Mouse (Mus musculus) macrophage (primary cell): Measurements from ENCODE around the gene Rexo1. TPM values are rescaled to one million over a fixed set of nuclear protein-coding genes. Genes with fewer than 3 reads are reported as not detected.
A peak's percentile ranks its signal among the peaks of the same experiment; 100 is the strongest.

ENCODE experiments used
- H3K27ac ChIP-seq: fragments of 350-480 bp; formaldehyde crosslinking; 2 replicates; pipeline ENCODE4 v1.9.0; 2021
- H3K36me3 ChIP-seq: fragments of 350-480 bp; formaldehyde crosslinking; 2 replicates; pipeline ENCODE4 v1.9.0; 2021; ENCODE audit errors: inconsistent target
- H3K4me3 ChIP-seq: fragments of 350-480 bp; formaldehyde crosslinking; 2 replicates; pipeline ENCODE4 v1.9.0; 2021; ENCODE audit errors: inconsistent target
- H3K79me2 ChIP-seq: fragments of 350-480 bp; formaldehyde crosslinking; 2 replicates; pipeline ENCODE4 v1.9.0; 2021; ENCODE audit errors: inconsistent target
- WGBS: methylation state at CpG from one replicate; pipeline ENCODE4 v1.1.7; 2026; ENCODE audit warnings: inconsistent platforms; ENCODE audit not compliant: missing documents; 5-methylcytosine and 5-hydroxymethylcytosine counted together
- polyA plus RNA-seq: library from polyadenylated mRNA; stranded (reverse); fragments of 250-400 nt; gene quantifications from 3 replicates; pipeline ENCODE4 v1.2.4, GENCODE M21; 2018; ENCODE audit warnings: inconsistent platforms

Rexo1 gene
- polyA plus RNA-seq, 1 experiment from 2014 or later: 18.5 TPM

DNA sequence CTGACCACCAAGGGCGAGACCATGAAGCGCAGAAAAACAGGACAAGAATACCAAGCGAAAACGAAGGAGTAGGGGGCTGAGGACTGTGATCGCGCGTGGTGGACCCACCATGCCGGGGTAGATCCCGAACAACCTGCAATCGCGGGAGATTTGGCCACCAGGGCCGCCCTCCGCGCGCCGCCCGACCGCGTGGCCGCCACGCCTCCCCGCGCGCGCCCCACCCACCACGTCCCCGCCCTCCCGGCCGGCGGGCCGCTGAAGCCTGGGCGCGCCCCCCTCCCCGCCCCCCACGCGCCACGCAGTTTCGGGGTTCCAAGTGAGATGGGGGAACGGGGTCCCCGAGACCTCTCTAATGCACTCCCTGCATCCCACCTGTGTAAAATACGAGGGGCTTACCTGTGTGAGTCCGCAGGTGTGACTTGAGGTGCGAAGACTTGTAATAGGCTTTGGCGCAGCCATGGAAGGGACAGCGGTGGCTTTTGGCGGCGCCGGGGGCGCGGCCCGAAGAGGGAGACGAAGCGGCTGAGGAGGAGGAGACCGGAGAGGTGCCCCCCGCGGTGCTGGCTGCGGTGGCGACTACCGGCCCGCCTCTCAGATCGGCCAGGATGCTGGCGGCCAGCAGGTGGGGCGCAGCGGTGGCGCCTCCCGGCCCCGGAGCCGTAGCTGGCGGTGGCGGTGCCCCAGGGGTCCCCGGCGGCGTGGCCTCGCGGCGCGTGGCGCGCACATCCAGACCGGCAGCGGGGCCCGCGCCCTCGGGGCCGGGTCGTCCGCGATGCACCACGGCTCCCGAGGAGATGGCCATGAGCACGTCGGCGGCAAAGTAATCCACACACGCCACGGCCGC is 15.2 kb upstream of the Rexo1 start:
- H3K27ac ChIP-seq: no peak overlapping the region
- WGBS: under 1% methylated on average over 79 of the region's 96 CpGs
- H3K4me3 ChIP-seq: peak overlapping the region; percentile 62
- peaks cover 47% of the 10 kb centered on the region for H3K79me2 ChIP-seq
- no peaks in the 10 kb centered on the region for H3K36me3 ChIP-seq

DNA sequence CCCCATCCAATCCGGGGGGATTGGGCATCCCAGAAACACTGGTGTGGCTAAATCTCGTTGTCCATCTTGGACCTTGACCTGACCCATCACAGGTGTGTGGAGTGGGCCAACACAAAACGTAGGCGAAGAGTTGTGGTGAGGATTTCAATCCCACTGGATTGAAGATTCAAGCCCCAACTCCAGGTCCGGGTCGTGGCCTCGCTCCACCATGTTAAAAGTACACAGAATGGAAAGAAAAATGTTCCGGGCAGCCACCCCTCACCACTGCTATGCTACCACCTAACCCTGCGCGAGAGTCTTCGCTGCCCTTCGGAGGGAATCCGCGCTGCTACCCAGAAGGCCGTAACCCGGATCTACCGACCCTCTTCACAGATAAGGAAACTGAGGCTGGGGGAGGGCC is 14.6 kb upstream of the Rexo1 start:
- WGBS: 16% methylated on average over 17 of the region's 17 CpGs
- H3K27ac ChIP-seq: no peak overlapping the region
- H3K79me2 ChIP-seq: peaks cover 54% of the 10 kb centered on the region
- H3K36me3 ChIP-seq: no peaks in the 10 kb centered on the region
- H3K4me3 ChIP-seq: peak overlapping the region; percentile 62

DNA sequence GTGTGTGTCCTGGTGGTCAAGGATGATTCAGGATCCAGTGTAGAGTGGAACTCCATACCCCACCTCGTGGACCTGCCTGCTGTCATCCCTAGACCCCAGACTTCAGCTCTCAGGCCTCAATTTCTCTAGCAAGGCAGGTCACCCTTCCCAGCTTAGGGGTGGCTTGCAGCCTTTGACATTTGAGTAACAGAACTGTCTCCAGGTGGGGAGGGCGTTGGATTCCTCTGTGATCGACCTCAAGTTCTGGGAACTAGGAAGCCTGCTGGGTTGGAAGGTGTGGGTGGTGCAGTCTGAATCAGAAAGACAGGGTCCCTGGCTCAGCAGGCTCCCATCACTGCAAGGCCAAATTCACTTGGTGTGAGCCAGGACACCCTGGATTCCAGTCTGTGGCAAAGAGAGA is 13.5 kb upstream of the Rexo1 start:
- Histone ChIP-seq H3K27ac (no peak overlapping the region), H3K36me3 (no peaks in the 10 kb centered on the region), H3K4me3 (no peak overlapping the region), H3K79me2 (peaks cover 64% of the 10 kb centered on the region)
- WGBS: 87% methylated on average over 3 of the region's 3 CpGs

GRCm38 (mm10) chr10:80573944-80574343 is 12.6 kb upstream of the Rexo1 start:
- no peaks in the 10 kb centered on the region for H3K36me3 ChIP-seq
- no peak overlapping the region for H3K27ac ChIP-seq
- H3K79me2 ChIP-seq: peaks cover 71% of the 10 kb centered on the region
- no peak overlapping the region for H3K4me3 ChIP-seq
- 97% methylated on average over 7 of the region's 9 CpGs for WGBS

DNA sequence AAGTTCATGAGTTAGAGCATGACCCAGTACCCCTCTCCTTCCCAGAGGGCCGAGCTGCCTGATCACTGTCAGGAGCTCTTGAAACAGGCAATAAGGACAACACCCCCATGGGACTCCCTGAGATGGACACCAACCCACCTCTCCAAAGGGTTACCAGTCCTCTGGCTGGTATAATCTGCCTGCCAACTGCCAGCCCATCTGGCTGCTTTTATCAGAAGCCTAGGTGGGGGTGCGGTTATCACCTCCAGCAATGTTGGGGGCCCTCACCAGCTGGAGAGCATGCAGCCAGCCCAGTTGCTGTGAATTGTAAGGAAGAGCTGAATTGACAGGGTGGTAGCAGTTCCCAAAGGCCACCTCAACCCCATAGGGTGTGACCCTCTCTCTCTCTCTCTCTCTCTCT is 11.1 kb upstream of the Rexo1 start:
- no peak overlapping the region for H3K27ac ChIP-seq
- WGBS: 92% methylated on average over 2 of the region's 2 CpGs
- peaks cover 82% of the 10 kb centered on the region for H3K79me2 ChIP-seq
- H3K4me3 ChIP-seq: no peak overlapping the region
- H3K36me3 ChIP-seq: no peaks in the 10 kb centered on the region

GRCm38 (mm10) chr10:80570871-80571836 is 9.8 kb upstream of the Rexo1 start:
- 17% methylated on average over 27 of the region's 30 CpGs for WGBS
- H3K36me3 ChIP-seq: no peaks in the 10 kb centered on the region
- H3K27ac ChIP-seq: peak overlapping the region; percentile 33
- H3K4me3 ChIP-seq: peak overlapping the region; percentile 36; the same call in 1 of the 2 replicates
- H3K79me2 ChIP-seq: peaks cover 80% of the 10 kb centered on the region

DNA sequence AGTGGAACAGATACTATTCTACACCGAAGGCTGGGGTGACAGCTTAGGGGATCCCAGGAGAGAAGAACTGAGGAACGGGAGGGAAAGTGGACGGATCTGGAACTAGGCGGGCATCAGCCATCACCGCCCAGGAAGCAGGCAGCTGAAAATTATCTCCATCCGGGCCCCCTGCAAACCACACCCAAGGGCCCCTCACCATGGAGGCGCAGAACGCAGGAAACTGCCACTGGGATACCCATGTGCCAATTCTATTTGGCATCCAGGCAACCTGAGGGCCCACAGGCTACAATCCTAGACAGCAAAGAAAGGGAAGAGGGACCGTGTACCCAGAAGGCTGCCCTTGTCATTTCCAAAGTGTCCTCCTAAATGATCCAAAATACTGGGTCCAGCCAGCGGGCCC is 9.1 kb upstream of the Rexo1 start:
- Histone ChIP-seq H3K36me3 (no peaks in the 10 kb centered on the region), H3K27ac (peak overlapping the region; percentile 33), H3K79me2 (peaks cover 73% of the 10 kb centered on the region), H3K4me3 (peak overlapping the region; percentile 36)
- 62% methylated on average over 9 of the region's 10 CpGs for WGBS

- H3K36me3 ChIP-seq: no peaks in the 10 kb centered on the region
- H3K79me2 ChIP-seq: peaks cover 66% of the 10 kb centered on the region
- 0 out of 2 replicates have a peak overlapping the region, but pooled peaks have one; percentile 33 for H3K27ac ChIP-seq
- peak overlapping the region; percentile 36 for H3K4me3 ChIP-seq
- 5% methylated on average over 10 of the region's 10 CpGs for WGBS
Observed at GRCm38 (mm10) chr10:80569664-80570066, 8.3 kb upstream of the Rexo1 start.

GRCm38 (mm10) chr10:80568876-80569275 is 7.5 kb upstream of the Rexo1 start:
- WGBS: 97% methylated on average over 23 of the region's 29 CpGs

GRCm38 (mm10) chr10:80566375-80567092 is 5.2 kb upstream of the Rexo1 start:
- H3K36me3 ChIP-seq: no peaks in the 10 kb centered on the region
- H3K79me2 ChIP-seq: peaks cover 34% of the 10 kb centered on the region
- 45% methylated on average over 17 of the region's 17 CpGs for WGBS
- no peak overlapping the region for H3K4me3 ChIP-seq
- no peak overlapping the region for H3K27ac ChIP-seq

More at GRCm38 (mm10) chr10:80568876-80569275, 7.5 kb upstream of the Rexo1 start:
- no peaks in the 10 kb centered on the region for H3K36me3 ChIP-seq
- no peak overlapping the region for H3K4me3 ChIP-seq
- peaks cover 58% of the 10 kb centered on the region for H3K79me2 ChIP-seq
- no peak overlapping the region for H3K27ac ChIP-seq

- no peaks in the 10 kb centered on the region for H3K36me3 ChIP-seq
Observed at GRCm38 (mm10) chr10:80560621-80561020, 739 bp downstream of the Rexo1 start.

DNA sequence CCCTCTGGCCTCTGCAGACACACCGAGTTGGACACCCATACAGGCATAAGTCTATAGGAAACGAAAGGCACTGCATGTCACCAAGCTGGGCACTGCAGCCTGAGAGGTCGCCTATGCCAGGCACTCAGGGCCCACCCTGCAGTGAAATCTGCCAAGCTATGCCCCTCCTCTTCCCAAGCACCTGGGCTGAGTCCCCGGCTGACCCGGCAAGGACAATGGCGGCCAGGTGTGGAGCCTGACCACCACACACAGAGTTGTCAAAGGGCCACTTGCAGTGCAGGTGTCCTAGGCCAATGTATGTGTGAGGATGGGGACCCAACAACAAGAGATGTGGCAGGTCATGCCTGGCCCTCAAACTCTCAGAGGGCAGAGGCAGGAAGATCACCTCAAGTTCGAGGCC is 1.9 kb downstream of the Rexo1 start:
- 90% methylated on average over 7 of the region's 7 CpGs for WGBS
- H3K4me3 ChIP-seq: no peak overlapping the region
- H3K27ac ChIP-seq: no peak overlapping the region
- no peaks in the 10 kb centered on the region for H3K36me3 ChIP-seq
- peaks cover 68% of the 10 kb centered on the region for H3K79me2 ChIP-seq

More at GRCm38 (mm10) chr10:80560621-80561020, 739 bp downstream of the Rexo1 start:
- peak overlapping the region; percentile 99 for H3K4me3 ChIP-seq
- peaks cover 56% of the 10 kb centered on the region for H3K79me2 ChIP-seq
- under 1% methylated on average over 13 of the region's 13 CpGs for WGBS
- peak overlapping the region; percentile 94 for H3K27ac ChIP-seq

DNA sequence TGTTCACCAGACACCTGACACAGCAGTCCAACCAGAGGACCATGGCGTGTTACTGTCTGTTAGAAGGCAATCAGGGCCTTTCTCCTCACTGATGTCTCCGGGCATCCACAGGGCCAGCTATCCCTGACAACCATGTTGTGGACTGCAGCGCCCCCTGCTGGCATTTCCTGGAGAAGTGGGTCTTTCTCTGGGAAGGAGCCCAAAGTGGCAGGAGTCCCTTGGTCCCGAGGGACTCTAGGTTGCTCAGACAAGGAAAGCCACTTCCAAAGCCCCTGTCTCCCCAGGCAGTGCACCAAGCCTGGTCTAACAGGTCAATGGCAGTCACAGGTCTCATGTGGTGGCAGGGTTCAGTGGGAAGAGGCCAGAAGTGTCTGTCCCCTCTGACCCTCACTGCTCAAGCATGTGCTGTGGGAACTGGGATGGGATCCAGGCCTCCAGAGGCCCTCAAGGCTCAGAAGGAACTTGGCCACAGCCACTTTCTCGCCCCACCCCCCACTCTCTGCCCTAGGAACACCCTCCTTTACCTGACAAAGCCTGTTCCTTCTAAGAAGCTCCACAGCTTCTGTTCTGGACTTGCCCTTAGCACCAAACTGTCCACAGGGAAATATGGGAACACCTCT is 3.9 kb downstream of the Rexo1 start:
- no peaks in the 10 kb centered on the region for H3K36me3 ChIP-seq
- WGBS: 59% methylated on average over 5 of the region's 5 CpGs
- H3K79me2 ChIP-seq: peaks cover 88% of the 10 kb centered on the region
- H3K27ac ChIP-seq: no peak overlapping the region
- no peak overlapping the region for H3K4me3 ChIP-seq

DNA sequence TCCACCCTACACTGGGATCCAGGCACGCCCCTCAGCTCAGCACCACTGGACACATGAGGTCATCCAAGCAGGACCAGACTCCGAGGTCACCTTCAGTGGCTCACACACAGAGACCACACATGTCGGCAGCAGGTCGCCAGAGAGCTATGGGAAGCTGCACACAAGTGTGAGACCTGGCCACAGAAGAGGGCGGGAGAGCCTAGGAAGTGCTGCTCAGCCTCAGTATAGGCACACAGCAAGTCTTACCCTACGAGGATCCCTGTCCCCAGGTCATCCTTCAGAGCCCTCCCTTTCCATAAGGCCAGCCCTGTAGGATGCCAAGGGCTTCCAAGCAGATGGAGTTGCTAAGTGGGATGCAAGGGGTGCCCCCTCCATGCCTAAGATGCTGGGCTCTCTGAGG is 7.4 kb downstream of the Rexo1 start:
- H3K79me2 ChIP-seq: peaks cover 86% of the 10 kb centered on the region
- peaks cover 11% of the 10 kb centered on the region; the same call in 1 of the 2 replicates for H3K36me3 ChIP-seq
- no peak overlapping the region for H3K27ac ChIP-seq
- 90% methylated on average over 5 of the region's 6 CpGs for WGBS
- H3K4me3 ChIP-seq: no peak overlapping the region
